Mouse (Mus musculus): ENCODE measurements around the gene Prpf40b. TPM values are rescaled to one million over a fixed set of nuclear protein-coding genes. Genes with fewer than 3 reads are reported as not detected.
"Not testable (repeated sequence)": the region's sequence is repeated elsewhere in the genome, so short reads cannot be mapped to it uniquely, and the experiment has no call there.

Prpf40b gene
- 100 to 1,000 TPM in 1 of 2 experiments, 10 to 100 TPM in 1; 85.8 to 105 TPM for total RNA-seq (2021)
- long read RNA-seq, partial matches to known transcripts, result 12 of 39 reads
- long read RNA-seq, other reads (novel, unspliced or antisense), result 25 of 39 reads

DNA sequence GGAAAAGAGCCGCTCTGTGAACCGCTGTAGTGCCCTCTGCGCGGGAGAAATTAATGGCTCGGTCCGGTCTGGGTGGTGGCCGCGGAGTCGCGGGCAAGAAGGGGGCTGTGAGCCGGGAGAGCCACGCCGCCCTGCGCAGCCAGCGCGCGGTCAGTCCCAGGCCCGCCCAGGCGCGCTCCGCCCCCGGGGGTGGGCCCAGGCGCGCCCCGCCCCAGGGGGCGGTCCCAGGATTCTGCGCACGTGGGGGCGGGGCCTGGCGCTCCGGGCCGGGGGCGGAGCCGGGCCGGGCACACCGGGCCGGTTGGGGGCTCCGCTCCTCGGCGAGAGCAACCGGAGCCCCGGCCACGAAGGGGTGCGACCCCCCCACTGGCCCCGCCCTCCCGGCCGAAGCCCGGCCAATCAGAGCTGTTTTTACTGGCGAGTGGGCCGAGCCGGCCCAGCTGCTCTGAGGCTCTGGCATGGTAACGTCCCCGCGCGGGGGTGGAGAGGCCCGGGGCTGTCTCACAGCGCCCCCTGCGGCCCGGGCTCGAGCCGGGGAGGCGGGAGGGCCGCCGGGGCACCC is at the start of gene Prpf40b:
Gene Prpf40b, plus strand, starts transcription at position 275 of the 562 bp plus-strand sequence.
- peak; percentile 96 to 97 for DNase-seq (ENCODE audit: low spot score in 2 of 2)

GRCm38 (mm10) chr15:99246736-99247135 is 48.2 kb upstream of the Prpf40b start:
- not testable (repeated sequence) for DNase-seq (ENCODE audit: low spot score in 2 of 2)

- DNase-seq (ENCODE audit: low spot score in 2 of 2), result peak in 1 of 2 experiments; percentile 61
Observed at GRCm38 (mm10) chr15:99248972-99249371, 45.9 kb upstream of the Prpf40b start.

DNA sequence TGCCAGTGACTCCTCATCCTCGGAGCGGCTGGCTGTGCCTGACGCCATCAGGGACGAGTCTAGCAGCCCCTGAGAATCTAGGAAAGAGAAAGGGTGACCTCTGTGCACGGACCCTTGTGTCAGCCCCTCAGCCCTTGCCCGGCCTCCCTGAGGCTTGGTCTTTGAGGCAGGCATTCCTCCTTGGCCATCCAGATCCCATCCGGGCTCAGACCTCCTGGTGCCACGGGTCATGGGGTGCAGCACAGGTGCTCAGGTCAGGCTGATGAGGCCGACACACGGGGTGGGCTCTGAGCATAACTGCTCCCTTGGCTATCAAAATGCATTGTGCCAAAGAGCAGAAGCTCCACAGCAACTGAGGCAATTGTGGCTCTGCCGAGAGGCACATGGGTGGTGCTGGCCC is 44.9 kb upstream of the Prpf40b start:
- DNase-seq (ENCODE audit: low spot score in 2 of 2), result no peak

- not testable (repeated sequence) for DNase-seq (ENCODE audit: low spot score in 2 of 2)
Observed at GRCm38 (mm10) chr15:99251111-99251510, 43.8 kb upstream of the Prpf40b start.

DNA sequence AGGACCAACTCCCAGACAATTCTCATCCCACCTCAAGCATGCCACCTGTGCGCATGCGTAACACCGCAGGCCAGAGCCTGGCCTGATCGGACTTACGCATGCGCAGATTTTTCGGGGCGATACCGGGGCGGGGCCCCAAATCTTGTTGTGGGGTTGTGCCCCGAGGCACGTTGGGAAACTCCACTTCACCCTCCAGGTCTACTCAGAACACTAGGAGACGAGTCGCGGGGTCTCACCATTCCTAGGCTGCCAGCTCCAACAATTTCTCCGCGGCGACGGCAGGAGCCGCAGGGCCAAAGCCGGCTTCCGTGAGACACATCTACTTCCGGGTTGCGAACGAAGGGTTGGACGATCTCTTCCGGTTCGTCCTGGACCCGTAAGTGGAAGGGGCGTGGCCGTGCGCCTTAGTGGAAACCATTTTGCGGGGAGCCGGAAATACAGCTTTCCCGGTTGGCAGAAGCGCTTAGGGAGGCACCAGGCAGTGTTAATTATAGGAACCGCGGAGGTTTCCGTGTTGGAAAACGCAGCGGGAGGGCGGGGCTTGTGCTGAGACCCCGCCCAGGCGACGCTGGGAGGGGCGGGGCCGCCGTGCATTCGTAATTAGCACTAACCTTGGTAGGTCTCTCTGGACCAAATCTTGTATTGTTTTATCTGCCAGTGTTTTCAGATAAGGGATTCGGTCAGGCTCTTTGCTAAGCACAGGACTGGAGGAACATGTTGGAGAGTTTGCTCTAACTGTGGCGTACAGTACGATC is 43.1 kb upstream of the Prpf40b start, which contains the start of gene Mcrs1:
Gene Mcrs1, minus strand, starts transcription at position 336 of the 755 bp plus-strand sequence.
- peak; percentile 97 to 98 for DNase-seq (ENCODE audit: low spot score in 2 of 2)

GRCm38 (mm10) chr15:99252381-99253174 is 42.3 kb upstream of the Prpf40b start:
- DNase-seq (ENCODE audit: low spot score in 2 of 2), result no peak

- not testable (repeated sequence) for DNase-seq (ENCODE audit: low spot score in 2 of 2)
Observed at GRCm38 (mm10) chr15:99253175-99253479, 41.8 kb upstream of the Prpf40b start.

GRCm38 (mm10) chr15:99253772-99254171 is 41.1 kb upstream of the Prpf40b start:
- DNase-seq (ENCODE audit: low spot score in 2 of 2), result no peak

DNA sequence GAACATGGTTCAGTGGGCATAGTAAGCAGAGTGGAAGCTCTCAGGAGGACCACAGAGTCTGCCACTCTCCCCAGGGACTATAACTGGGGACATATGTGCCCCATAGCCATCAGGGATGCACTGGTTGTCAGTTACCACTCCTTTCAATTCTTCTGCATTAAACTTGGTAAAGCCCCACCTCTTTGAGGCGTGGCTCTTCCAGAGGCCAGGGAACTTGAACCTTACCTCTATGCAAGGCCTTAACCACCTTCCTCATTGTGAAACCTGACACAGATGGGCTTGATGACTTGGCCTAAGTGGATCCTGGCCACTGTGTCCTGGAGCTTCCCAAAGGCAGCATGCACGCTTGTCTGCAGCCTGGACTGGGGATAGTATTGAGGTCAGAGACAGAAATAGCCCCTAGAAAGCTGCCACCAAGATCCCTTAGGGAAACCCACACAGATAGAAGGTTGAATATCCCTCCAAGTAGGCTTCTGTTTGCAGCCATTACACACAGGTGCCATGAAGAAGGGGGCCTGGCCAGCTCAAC is 40.3 kb upstream of the Prpf40b start:
- no peak for DNase-seq (ENCODE audit: low spot score in 2 of 2)

GRCm38 (mm10) chr15:99255241-99255749 is 39.6 kb upstream of the Prpf40b start:
- no peak for DNase-seq (ENCODE audit: low spot score in 2 of 2)

DNA sequence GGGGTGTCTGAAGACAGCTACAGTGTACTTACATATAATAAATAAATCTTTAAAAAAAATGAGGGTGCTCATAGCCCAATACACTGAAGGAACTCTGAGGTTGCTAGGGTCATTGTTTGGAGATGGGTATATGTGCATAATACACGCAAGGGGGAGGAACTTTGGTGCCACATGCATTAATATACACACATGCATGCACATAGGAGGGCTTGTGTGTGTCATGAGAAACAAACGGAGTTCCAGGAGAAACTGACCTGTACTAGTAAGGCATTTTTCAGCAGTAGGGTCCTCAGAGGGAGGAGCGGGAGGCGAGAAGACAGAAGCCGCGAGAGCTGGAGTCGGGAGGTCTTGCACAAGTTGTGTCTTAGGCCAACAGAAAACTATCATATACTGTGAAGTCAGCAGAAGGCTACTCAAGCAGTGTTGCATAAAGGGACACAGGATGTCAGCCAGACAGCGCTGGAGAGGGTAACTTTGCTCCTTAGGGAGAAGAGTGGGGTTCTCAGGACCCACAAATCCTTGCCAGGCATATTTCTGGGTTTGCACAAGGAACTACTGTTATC is 35.6 kb upstream of the Prpf40b start:
- no peak for DNase-seq (ENCODE audit: low spot score in 2 of 2)

- DNase-seq (ENCODE audit: low spot score in 2 of 2), result peak; percentile 49 to 68
Observed at GRCm38 (mm10) chr15:99259730-99260252, 35.1 kb upstream of the Prpf40b start.

DNA sequence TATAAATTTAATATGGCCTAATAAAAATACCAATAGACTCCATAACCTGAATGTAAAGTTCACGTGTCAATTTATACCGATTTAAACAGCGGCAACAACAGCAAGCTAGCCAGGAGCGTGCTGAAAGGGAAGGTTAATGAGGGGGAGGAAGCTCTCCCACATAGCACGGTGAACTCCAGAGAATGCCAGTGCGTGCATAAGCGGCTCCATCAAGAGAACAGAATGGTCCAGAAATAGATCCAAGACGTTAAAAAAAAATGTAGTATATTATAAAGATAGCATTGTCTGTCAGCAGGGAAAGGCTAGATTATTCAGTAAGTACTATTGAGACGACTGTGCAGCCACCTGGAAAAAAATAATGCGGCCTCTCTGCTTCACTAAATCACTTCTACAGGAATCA is 32.2 kb upstream of the Prpf40b start:
- DNase-seq (ENCODE audit: low spot score in 2 of 2), result no peak

GRCm38 (mm10) chr15:99264363-99264762 is 30.5 kb upstream of the Prpf40b start:
- no peak for DNase-seq (ENCODE audit: low spot score in 2 of 2)

DNA sequence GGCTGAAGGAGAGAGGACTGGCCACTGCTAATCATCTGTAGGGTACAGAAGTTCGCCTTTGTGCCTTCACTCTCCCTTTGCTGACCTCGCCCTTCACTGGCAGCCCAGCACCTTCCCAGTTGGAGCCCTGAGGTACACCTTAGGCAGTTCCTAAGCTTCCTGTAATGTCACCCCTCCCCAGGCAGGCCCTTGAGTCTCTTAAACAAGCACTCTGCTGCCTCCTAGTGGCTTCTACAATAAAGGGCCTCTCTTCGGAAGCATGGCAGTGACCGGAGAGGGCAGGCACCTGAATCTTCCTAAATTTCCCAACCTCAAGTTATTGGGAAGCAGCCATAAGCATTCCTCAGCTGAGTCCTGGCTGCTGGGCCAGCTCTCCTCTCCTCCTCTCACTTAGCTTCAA is 29.2 kb upstream of the Prpf40b start:
- peak; percentile 66 to 74 for DNase-seq (ENCODE audit: low spot score in 2 of 2)

- no peak for DNase-seq (ENCODE audit: low spot score in 2 of 2)
Observed at GRCm38 (mm10) chr15:99276095-99276494, 18.8 kb upstream of the Prpf40b start.

- peak in 1 of 2 experiments; percentile 20 for DNase-seq (ENCODE audit: low spot score in 2 of 2)
Observed at GRCm38 (mm10) chr15:99278271-99278670, 16.6 kb upstream of the Prpf40b start.

- no peak for DNase-seq (ENCODE audit: low spot score in 2 of 2)
Observed at GRCm38 (mm10) chr15:99283456-99283855, 11.4 kb upstream of the Prpf40b start.

DNA sequence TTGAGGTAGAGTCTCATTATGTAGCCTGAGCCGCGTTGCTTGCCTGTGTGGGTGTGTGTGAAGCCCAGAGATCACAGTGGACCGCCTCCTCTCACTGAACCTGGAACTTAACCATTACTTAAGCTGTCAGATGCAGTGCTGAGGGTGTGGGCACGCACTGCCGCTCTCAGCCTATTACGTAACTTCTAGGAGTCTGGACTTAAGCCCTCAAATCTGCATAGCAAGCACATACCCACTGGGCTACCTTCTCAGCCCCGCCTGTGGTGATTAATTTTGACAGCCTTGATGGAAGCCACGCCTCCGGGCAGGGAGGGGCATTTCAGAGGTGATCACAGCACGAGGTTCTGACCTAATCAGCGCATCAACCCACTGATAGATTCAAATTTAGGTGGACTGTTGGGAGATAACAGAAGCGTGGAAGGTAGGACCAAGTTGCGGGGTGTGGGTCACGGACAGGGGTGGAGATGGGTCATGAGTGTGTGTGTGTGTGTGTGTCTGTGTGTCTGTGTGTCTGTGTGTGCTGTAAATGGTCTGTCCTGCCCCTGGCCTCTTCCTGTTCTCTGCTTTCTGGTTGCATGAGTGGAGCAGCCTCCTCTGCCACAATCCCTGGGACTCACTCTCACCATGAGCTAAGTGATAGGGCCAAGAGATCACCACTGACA is 10.2 kb upstream of the Prpf40b start:
- no peak for DNase-seq (ENCODE audit: low spot score in 2 of 2)
